Mouse (Mus musculus): ENCODE results near the gene Alox15.
"Not testable (repeated sequence)": the region's sequence is repeated elsewhere in the genome, so short reads cannot be mapped to it uniquely, and the experiment has no call there.

Alox15 gene

DNA sequence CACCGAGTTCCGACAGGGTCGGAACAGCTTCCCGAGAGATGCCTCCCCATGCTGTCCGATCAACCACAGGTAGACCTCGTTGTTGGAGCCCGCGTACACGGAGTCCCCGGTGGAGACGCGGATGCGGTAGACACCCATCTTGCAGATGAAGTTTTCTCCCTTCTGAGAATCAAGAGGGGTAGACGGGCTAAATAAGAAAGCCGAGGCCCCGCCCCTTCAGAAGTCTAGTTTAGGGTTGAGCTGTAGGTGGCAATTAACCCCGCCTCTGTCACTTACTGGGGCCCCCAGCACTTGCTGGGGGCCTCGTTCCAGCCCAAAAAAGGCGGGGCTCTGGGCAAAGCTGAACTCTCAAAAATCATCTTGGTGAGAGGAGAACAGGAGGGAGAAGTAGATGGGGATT, at the start of gene Alox15:
TSS of gene Alox15 (minus strand) at position 164 of the 400 bp plus-strand sequence.
- no peak for DNase-seq (ENCODE audit: low spot score)

DNA sequence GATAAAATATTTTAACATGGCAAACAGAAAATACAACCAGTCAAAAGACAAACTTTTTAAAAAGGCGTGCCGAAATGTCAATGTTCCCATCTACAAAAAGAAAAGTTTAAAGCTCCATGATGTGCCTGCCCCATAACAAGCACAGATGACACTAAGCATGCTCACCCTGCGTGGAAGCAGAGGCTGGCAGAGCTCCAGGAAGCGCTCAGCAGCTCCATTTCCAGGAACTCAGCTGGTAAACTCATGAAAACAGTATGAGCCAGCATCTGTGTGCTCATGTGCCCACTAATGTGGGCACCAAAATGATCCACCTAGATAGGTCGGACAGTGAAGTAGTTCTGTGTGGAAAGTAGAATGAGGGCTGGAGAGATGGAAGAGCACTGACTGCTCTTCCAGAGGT, 37.6 kb upstream of the Alox15 start:
- no peak for DNase-seq (ENCODE audit: low spot score)

DNA sequence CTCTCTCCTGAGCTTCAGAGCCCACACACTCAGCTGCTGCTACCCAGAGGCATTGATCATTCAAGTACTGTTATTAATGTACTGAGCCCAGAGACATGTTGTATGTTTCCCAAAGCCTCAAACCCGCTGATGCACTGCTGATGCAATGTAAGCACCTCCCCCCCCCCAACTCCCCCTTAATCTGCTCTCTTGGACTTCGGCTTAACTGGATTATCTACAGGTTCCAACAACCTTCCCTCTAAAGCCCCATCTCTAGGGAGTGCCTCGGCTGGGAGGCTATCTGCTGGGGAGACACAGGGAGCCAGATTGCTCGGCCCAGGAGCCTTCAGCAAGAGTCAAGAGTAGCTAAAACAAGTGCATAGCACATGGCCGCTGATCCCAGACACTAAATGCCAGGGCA, 35.6 kb upstream of the Alox15 start:
- no peak for DNase-seq (ENCODE audit: low spot score)

DNA sequence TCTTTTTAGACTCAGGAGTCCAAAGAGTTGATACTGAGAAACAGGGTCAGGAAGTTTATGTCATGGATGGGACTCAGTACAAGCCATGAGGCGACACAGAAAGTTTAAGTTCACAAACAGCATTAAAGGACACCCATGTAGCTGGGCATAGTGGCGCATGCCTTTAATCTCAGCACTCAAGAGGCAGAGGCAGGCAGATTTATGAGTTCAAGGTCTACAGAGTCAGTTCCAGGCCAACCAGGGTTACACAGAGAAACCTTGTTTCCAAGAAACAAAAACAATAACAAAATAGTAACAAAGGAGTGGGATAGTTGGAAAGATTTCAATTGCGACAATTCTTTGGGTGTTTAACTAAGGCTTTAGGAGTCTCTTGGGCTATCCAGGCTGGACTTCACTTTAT, 32.3 kb upstream of the Alox15 start:
- no peak for DNase-seq (ENCODE audit: low spot score)

DNA sequence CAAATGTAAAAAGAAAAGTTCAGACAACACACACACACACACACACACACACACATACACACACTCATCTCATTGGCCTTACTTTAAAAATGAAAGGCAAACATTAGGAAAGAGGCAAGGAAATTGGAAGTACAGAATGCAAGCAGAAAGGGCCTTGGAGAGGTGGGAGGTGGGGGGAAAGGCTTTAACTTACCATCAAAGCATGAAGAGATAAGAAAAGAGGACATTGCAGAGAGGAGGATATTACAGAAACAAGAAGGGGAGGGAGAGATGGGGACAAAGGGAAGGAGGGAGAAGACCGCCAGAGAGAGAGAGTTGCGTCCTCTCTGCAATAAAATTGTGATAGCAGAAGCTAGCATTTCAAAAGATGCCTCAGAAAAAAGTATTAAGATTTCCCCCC, 29.5 kb upstream of the Alox15 start:
- no peak for DNase-seq (ENCODE audit: low spot score)

- DNase-seq (ENCODE audit: low spot score): no peak
These were observed 28.7 kb upstream of the Alox15 start for GRCm38 (mm10) chr11:70380478-70381005.

- DNase-seq (ENCODE audit: low spot score): no peak
These were observed 24.2 kb upstream of the Alox15 start for GRCm38 (mm10) chr11:70376054-70376453.

DNA sequence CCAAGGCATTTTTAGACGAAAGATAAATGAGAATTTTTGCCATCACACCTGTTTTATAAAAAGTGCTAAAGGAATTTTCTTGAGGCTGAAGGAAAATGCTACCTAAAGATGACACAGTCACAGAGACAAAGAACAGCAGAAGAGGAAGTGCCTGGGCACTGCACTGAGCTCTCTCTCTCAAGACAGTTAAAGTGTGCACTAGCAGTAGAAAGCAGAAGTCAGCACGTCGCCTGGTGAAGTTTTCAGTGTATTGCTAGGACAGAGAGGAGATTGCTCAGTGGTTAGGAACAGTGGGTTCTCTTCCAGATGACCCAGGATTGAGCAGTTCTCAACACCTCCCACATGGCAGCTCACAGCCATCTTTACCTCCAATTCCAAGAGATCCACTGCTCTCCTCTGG, 22.5 kb upstream of the Alox15 start:
- DNase-seq (ENCODE audit: low spot score): no peak

- no peak for DNase-seq (ENCODE audit: low spot score)
These were observed 21.2 kb upstream of the Alox15 start for GRCm38 (mm10) chr11:70372849-70373557.

DNA sequence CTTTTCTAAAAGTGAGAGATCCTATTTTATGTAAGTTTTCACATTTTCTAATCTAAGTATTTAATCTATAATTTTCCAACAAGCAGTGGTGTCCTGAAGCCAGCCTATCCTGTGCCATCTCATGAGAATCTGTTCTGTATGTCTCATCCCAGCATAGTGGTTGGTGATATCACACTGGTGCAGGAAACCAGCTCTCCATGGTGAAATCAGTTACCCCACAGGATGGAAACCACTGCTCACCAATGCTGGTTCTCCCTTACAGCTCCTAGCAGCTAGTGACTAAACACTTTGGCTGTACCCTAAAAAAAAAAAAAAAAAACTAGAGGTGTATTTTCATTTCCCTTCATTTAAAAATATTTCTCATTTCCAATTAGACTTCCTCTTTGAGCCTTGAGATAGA, 20.6 kb upstream of the Alox15 start:
- DNase-seq (ENCODE audit: low spot score): no peak

DNA sequence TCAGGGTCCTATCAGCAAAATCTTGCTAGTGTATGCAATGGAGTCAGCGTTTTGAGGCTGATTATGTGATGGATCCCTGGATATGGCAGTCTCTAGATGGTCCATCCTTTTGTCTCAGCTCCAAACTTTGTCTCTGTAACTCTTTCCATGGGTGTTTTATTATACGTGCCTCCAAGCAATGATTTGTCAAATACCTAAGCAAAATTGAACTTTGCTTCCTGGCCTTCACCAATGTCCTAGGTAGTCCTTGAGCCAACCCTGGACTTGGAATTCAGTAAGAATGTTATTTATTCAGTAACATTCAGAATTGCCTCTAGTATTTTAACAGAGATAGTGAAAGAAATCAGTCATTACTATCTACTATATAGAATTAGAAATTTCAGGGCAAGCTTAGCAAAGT, 16.8 kb upstream of the Alox15 start:
- DNase-seq (ENCODE audit: low spot score): not testable (repeated sequence)

DNA sequence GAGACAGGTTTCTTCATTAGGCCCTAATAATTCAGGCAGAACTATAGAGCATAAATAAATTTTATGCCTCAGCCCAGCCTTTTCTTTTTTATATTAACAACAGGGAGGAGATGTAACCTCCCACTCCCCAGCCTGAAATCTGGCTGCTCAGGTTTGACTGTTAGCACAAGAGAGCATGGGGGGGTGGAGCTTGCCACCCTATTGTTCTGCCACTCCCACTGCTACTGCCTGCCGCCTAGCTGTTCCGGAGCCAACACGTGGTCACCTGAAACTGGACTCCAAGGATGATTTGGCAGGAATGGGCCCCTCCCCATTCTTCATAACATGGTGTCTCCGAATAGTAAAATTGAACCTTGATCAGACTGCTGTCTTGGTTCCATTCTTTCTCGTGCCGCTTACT, 15.9 kb upstream of the Alox15 start:
- DNase-seq (ENCODE audit: low spot score): not testable (repeated sequence)

- no peak for DNase-seq (ENCODE audit: low spot score)
These were observed 3.2 kb downstream of the Alox15 start for GRCm38 (mm10) chr11:70348630-70349029.

DNA sequence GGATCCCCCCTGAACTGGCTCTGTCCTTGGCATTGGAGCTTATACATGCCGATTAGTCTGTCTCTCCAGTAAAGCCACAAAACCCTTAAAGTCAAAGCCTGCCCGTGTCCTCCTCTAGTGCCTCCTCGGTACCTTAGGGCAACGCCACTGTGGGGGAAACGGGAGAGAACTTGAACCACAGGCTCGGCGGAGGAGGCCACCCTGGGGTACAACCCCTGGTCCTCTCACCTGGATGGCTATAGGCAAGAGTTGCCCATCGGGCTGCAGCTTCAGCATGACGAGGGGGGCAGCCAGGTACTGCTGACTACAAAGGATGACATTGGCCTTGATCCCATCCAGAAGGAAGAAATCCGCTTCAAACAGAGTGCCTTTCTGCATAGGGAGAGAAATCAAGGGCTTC, 4.0 kb downstream of the Alox15 start:
- no peak for DNase-seq (ENCODE audit: low spot score)

DNA sequence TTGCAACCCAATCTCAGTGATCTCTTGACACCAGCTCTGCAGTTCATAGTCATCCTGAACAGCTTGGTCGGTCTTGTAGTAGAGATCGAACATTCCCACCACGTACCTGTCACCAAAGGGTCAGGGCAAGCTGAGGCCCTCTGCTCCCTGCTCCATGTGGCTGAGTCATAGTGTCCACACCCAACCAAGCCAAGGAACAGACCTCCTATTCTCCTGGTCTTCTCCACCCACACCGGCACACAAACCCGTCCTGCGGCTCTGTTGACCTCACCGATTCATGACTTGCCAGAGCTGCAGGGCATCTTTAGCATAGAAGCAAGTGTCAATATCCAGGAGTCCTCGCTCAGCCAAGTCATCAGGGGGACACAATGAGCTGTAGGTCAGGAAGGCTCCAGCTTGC, 6.3 kb downstream of the Alox15 start:
- DNase-seq (ENCODE audit: low spot score): no peak

- DNase-seq (ENCODE audit: low spot score): no peak
These were observed 6.8 kb downstream of the Alox15 start for GRCm38 (mm10) chr11:70345061-70345460.

GRCm38 (mm10) chr11:70339481-70339880, 12.3 kb downstream of the Alox15 start:
- no peak for DNase-seq (ENCODE audit: low spot score)

DNA sequence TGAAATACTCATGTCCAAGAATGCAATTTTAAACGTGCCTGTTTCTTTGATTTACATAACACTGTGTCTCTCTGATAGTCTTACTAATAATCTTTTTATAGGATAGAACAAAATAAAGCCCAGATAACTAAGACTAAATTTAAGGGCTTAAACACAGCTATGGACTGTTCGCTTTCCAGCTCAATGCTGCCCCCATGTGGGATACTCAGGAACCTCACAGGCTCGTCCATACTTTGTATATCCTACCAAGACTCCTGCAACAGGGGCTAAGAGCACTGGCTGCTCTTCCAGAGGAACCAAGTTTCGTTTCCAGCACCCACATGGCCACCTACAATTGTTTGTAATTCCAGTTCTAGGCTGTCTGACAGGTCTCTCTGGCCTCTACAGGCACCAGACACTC, 17.4 kb downstream of the Alox15 start:
- DNase-seq (ENCODE audit: low spot score): peak; percentile 61

- DNase-seq (ENCODE audit: low spot score): no peak
These were observed 27.1 kb downstream of the Alox15 start for GRCm38 (mm10) chr11:70324726-70325125.

DNA sequence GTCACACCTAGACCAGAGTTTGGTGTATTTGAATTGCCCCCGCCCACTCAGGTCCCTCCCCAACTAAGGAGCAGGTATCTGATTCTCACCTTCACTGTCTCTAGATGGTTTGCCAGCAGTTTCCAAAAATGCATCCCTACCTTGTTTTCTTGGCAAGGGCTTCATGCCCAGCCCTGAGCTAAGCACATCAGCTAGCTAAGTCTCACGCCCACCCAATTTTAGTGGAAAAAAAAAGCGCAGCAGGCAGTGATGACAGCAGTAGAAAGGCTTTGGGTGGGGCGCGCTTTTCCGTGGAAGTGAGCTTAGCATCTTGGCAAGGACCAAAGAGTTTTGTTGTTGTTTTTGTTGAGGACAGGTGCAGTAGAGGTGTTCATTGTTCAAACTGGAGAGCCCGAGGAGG, 29.3 kb downstream of the Alox15 start, which contains the start of gene Alox12e:
TSS of gene Alox12e (minus strand) at position 101 of the 400 bp plus-strand sequence.
- DNase-seq (ENCODE audit: low spot score): no peak

DNA sequence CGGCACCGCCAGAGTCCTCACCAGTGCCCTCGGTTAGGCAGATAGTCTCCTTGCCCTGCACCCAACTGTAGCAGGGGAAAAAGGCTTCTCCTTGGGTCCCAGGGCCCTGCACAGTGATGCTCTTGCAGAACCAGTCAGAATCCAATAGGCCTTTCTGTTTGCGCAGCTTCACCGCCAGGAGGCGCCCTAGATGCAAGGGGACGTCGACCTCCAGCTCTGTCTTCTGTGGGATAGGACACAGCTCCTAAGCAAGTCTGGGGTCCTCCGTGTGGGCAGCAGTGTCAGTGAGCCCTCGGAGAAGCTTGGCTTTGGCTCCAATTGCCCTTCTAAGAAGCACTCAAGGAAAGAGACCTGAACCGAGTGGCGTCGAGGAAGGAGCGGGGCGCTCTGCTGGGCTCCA, 30.2 kb downstream of the Alox15 start:
- DNase-seq (ENCODE audit: low spot score): peak; percentile 64

GRCm38 (mm10) chr11:70319614-70320013, 32.2 kb downstream of the Alox15 start:
- DNase-seq (ENCODE audit: low spot score): no peak

GRCm38 (mm10) chr11:70313833-70314232, 38.0 kb downstream of the Alox15 start:
- no peak for DNase-seq (ENCODE audit: low spot score)

- no peak for DNase-seq (ENCODE audit: low spot score)
These were observed 42.5 kb downstream of the Alox15 start for GRCm38 (mm10) chr11:70309341-70309740.

Measured in ovary, postnatal 14 days (tissue).